Mouse (Mus musculus) Muller cell, postnatal 12 days (primary cell): ENCODE results near the gene Elf2.
"Not testable (repeated sequence)": the region's sequence is repeated elsewhere in the genome, so short reads cannot be mapped to it uniquely, and the experiment has no call there.

Experiments
- DNase-seq: peaks from one replicate; pipeline ENCODE4 v3.0.0-alpha.2; 2015; ENCODE audit errors: inconsistent ontology term

The Elf2 gene

GRCm38 (mm10) chr3:51330086-51330485, 10.4 kb downstream of the Elf2 start:
- no peak for DNase-seq

DNA sequence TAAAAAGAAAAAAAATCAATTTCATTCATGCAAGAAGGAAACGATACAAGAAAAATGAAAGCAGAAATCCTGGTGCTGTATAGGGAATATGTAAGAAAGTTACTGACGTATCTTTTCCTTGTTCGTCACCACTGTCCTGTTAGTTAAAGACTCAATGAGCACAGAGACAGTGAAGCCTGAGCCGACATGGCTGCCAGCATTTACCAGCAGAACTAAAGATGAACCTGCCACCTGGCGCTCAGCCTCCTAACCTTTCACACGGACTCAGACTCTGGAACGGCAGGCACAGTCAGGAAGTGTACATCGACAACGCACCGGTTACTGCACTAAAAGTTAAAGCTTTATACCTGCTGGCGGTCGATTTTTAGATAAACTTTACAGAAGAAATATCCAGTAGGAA, 11.9 kb downstream of the Elf2 start:
- no peak for DNase-seq

DNA sequence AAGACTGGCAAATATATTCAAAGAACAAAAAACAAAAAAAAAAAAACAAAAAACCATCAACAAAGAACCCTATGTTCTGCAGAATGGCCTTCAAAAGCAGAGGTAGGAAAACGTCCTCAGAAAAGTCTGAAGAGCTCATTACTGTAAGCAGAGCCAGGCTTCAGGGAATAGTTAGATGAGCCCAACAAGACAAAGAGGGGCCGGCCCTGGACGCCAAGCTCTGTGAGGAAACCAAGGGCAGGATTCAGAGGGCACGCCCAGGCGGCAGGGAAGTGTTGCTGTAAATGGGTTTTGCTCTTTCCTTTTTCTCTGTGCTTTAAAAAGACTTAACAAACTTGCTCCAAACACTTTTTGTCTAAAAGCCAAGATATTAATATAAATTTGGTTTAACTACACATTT, 12.6 kb downstream of the Elf2 start:
- peak; percentile 70 for DNase-seq

DNA sequence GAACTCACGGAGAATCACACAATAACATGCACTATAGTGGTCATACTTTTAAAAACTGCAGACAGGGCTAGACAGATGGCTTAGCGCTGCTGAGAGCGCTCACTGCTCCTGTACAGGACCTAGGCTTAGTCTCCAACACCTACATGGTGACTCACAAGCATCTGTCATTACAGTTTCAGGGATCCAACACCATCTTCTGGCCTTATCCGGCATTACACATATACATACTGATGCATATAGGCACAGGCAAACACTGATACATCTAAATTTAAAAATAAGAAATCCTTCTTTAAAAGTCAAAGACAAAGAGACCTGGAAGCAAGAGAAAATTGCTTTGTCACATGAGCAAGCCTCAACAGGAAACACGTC, 13.1 kb downstream of the Elf2 start:
- DNase-seq = peak; percentile 43

GRCm38 (mm10) chr3:51326664-51327428, 13.6 kb downstream of the Elf2 start:
- DNase-seq = peak; percentile 96

DNA sequence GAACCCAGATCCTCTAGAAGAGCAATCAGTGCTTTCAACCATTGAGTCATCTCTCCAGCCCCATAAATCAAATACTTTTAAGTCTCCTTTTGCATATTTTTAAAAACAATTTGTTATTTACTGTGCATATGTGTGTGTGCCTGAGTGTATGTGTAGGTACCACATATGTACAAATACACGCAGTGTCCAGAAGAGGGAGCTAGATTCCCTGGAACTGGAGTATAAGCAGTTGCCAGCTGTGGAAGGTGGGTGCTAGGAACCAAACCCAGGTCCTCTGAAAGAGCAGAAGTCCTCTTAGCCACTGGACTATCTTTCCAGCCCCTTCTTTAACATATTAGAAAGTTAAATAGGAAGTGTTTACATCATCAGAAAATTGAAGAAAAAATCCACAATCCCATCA, 15.0 kb downstream of the Elf2 start:
- no peak for DNase-seq

- DNase-seq = no peak
Measured at GRCm38 (mm10) chr3:51323006-51323405, 17.5 kb downstream of the Elf2 start.

DNA sequence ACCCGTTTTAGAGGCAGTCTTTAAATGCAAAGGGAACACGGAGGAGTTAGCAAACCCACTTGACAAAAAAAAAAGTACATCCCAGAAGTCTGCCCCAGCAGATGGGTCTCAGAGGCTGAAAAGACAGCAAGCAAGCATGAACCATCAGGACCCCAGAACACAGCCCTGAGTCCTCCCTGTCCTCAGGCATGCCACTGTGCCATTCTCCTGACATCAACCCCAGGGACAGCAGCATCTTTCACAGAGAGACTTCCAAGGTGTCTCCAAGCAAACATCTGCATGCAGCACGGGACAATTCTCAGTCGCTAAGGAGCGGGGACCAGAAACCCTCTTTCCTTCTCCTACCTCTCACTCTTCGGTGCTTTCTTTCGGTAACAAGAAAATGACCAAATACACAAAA, 18.1 kb downstream of the Elf2 start:
- DNase-seq = no peak

DNA sequence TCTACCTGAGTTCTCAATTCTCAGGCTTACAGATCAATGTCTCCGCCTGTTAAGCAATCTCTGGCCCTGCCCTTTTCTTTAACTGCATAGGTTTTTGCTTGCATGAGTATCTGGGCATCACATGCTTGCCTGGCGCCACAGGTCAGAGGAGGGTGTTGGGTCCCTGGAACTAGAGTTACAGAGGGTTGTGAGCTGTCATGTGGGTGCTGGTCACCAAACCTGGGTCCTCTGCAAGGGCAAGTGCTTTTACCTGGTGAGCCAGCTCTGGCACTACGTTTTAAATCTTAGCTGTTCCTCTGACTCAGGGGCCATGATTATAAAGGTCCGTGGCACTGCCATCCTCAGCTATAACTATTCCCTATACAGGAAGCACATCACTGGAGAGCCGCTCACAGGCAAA, 19.3 kb downstream of the Elf2 start:
- DNase-seq = no peak

DNA sequence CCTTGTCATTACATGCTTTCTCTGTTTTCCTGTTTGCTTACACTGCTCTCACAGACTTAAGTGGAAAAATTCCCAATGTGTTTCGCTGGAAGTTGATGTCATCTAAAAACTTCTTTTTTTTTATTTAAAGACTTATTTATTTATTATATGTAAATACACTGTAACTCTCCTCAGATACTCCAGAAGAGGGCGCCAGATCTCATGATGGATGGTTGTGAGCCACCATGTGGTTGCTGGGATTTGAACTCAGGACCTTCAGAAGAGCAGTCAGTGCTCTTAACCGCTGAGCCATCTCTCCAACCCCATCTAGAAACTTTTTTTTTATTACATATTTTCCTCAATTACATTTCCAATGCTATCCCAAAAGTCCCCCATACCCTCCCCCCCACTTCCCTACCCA, 22.4 kb downstream of the Elf2 start:
- not testable (repeated sequence) for DNase-seq

DNA sequence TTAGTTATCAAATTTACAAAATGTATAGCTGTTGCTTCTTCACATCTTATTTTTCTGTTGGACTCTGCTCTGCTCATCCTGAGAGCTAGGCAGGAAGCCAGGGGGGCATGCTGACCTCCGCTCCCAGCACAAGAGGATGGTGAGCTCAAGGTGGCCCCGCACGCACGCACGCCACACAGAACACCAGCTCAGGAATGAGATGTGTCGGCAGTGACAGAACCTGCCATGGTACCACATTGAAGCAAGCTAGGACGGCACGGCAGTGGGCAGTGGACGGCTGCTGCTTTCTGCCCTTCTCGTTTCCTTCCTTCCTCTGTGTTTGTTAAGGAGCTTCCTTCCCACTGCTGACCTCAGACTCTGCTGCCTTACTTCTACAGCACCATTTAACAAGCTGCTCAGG, 23.6 kb downstream of the Elf2 start:
- no peak for DNase-seq

DNA sequence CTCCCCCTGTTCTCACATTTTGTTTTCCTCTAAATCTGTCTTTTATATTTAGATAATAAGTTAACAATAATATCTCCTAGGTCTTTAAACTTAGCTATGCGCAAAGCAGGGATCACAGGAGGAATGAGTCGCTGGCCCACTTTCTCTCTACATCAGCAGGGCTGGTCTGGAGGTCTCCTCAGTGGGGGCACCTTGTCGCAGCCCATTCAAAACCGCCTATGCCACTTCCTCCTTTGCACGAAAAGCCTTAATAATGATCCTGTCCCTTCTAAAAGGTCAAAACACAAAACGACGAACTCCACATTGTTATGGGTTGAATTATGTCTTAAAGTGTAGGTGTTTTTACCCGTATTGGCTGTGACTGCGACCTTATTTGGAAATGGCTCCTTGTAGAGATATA, 28.8 kb downstream of the Elf2 start:
- no peak for DNase-seq

DNA sequence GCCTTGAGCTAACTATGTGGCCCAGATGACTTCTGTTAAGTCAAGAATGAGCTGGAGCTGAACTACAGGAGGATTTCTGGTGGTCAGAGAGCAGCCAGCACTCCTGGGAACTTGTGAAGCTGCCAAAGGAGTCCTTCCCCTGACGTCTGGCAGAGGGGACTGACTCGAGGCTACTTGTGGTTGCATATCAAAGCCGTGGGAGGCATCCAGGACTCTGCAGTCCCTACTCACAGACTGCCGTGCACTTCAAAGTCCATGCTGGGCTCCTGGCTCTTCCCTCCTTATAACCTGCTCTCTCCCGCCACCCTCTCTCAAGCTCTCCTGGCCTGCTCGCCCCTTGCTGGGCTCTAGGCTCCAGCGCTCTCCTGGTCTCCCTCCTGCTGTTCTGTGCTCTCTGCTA, 30.4 kb downstream of the Elf2 start:
- peak; percentile 40 for DNase-seq

DNA sequence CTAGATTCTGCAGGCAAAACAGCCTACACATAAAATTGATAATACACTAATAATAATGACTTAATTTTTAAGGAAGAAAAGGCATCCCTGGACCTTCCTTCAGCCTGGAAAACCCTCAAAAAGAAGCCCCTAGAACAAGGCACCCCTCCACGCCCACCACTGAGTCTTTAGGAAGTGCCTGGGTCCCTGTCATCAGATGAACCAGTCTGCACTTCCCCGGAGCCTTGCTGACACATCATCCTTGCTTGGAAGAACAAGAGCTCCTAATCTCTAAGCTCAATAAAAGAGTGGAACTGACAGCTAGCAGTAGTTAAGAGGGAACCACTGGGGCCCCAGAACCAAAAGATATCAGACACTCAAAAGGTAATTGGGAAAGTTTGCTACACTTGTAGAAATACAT, 33.8 kb downstream of the Elf2 start:
- DNase-seq = no peak

GRCm38 (mm10) chr3:51305961-51306360, 34.5 kb downstream of the Elf2 start:
- no peak for DNase-seq

DNA sequence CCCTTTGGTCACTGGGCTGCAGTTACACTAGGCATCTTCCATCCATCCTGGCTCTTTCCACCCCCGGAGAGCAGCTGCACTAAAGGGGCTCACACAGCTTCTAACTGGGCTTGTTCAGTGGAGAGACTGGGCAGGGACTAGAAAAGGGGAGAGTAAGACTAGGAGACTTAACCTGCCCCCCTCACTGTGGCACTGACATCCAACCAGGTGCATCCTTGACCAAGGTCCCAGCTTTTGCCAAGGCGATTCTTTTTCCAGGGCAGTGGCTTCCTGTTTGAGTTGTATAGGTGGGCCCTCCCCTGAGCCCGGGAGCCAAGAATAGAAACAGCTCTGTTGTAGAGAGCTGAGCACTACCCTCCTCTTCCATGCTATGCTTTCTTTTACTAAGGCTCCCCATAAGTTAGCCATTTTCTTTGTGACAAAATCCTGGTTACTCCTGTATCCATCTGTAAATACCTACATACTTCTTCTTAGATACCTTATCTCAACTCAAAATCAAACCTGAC, 37.4 kb downstream of the Elf2 start:
- no peak for DNase-seq

- no peak for DNase-seq
Measured at GRCm38 (mm10) chr3:51301583-51301982, 38.9 kb downstream of the Elf2 start.

DNA sequence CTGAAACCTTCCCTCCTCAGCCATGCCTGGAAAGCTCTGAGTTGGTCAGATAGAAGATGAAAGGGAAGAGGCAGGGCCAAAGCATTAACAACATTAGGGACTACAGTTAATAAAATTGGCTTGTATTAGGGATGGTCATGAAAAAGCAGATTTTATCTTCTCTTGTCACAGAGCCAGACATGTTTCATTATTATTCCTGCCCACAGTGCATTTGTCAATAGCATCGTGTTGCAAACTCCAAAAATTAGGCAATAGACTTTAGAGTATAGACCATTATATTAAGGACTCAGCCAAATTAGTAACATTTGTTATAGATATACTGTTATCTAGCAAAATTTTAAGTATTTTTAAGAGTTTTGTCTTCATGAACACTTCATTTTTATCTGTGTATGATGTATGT, 43.7 kb downstream of the Elf2 start:
- DNase-seq = no peak

GRCm38 (mm10) chr3:51295225-51295624, 45.2 kb downstream of the Elf2 start:
- no peak for DNase-seq

- DNase-seq = no peak
Measured at GRCm38 (mm10) chr3:51294251-51294650, 46.2 kb downstream of the Elf2 start.

- DNase-seq = peak; percentile 55
Measured at GRCm38 (mm10) chr3:51288880-51289821, 51.3 kb downstream of the Elf2 start.

GRCm38 (mm10) chr3:51284375-51284774, 56.1 kb downstream of the Elf2 start:
- no peak for DNase-seq

- no peak for DNase-seq
Measured at GRCm38 (mm10) chr3:51281727-51282126, 58.7 kb downstream of the Elf2 start.
